Comparison of ENCODE assay signal across 19 mouse cellular contexts in the genomic region with DNA sequence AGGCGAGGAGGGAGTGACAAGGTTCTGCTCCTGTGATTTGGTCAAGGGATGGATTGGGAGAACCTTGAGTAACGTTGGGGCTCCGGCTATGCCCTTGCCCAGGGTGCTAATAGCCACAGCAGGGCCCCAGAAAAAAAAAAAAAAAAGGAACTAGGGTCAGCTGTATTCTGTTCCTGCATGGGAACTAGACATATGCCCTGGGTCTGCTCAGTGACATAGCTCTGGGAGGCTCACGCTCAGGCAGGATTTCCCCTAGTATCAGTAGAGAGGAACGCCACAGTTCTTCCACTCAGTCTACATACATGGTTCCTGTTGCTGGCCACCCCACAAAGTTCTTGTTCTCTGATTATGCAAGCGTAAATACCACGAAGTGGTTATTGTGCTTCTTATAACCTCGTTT.
A peak's percentile ranks its signal among the peaks of the same experiment; 100 is the strongest.
DNase-seq lines count a peak whose midpoint lies in the region; ATAC-seq and TF ChIP-seq lines count a peak whose summit lies in the region.
"Had no signal": no experiment of that assay in that cellular context is flagged by ENCODE, and none has a peak within 500 bp of the region (broad histone marks: within the 10 kb centered on the region; RNA-seq: fewer than 3 reads in every experiment).

No protein-coding gene starts in this region.

- H3K9ac ChIP-seq in liver, embryonic 12.5 days: no peak overlapping the region
- H3K9ac ChIP-seq in liver, postnatal 0 days (replicated peaks): no peak overlapping the region
- H3K9ac ChIP-seq: hindbrain, embryonic 13.5 days; kidney, embryonic 15.5 days; lung, embryonic 15.5 days; midbrain, embryonic 12.5 days had no signal

- H3K4me2 ChIP-seq in liver, embryonic 12.5 days: no peak overlapping the region
- H3K4me2 ChIP-seq in liver, postnatal 0 days (ENCODE audit: low read depth, low read length): no peak overlapping the region
- H3K4me2 ChIP-seq: heart, embryonic 11.5 days; hindbrain, embryonic 13.5 days; kidney, embryonic 15.5 days; lung, embryonic 15.5 days; midbrain, embryonic 12.5 days had no signal

- no peak for TF ChIP-seq CTCF in liver, postnatal 0 days (IDR thresholded peaks at IDR 0.05; ENCODE audit: low read depth)

- no peak overlapping the region for H3K4me3 ChIP-seq in liver, embryonic 12.5 days
- H3K4me3 ChIP-seq in liver, postnatal 0 days (ENCODE audit: low read depth, low read length): no peak overlapping the region
- H3K4me3 ChIP-seq: hindbrain, embryonic 13.5 days; kidney, embryonic 15.5 days; lung, embryonic 15.5 days; midbrain, embryonic 12.5 days had no signal

- no peak overlapping the region for H3K27ac ChIP-seq in liver, embryonic 12.5 days
- H3K27ac ChIP-seq in liver, postnatal 0 days (ENCODE audit: low read depth): no peak overlapping the region
- H3K27ac ChIP-seq: hindbrain, embryonic 13.5 days; kidney, embryonic 15.5 days; lung, embryonic 15.5 days; midbrain, embryonic 12.5 days had no signal

- no peaks in the 10 kb centered on the region for H3K9me3 ChIP-seq in liver, embryonic 12.5 days (replicated peaks)
- no peaks in the 10 kb centered on the region for H3K9me3 ChIP-seq in liver, postnatal 0 days (ENCODE audit: low read length)
- H3K9me3 ChIP-seq: hindbrain, embryonic 13.5 days; kidney, embryonic 15.5 days; lung, embryonic 15.5 days; midbrain, embryonic 12.5 days had no signal

- WGBS in liver, embryonic 12.5 days (ENCODE audit: insufficient replicate concordance): 39% methylated on average over 8 of the region's 8 CpGs
- 36% methylated on average over 8 of the region's 8 CpGs for WGBS in liver, postnatal 0 days (ENCODE audit: insufficient replicate concordance)

- no peak for TF ChIP-seq EP300 in liver, postnatal 0 days (IDR thresholded peaks at IDR 0.05; ENCODE audit: low read depth)

- no peaks in the 10 kb centered on the region for H3K36me3 ChIP-seq in liver, embryonic 12.5 days
- no peaks in the 10 kb centered on the region for H3K36me3 ChIP-seq in liver, postnatal 0 days (replicated peaks; ENCODE audit: insufficient read depth, low read length)
- no peaks in the 10 kb centered on the region for H3K36me3 ChIP-seq in splenic B cell, adult 2 months (ENCODE audit: control insufficient read depth, insufficient read depth, low read length, poor library complexity, severe bottlenecking)
- H3K36me3 ChIP-seq: hindbrain, embryonic 13.5 days; kidney, embryonic 15.5 days; lung, embryonic 15.5 days; midbrain, embryonic 12.5 days had no signal

- DNase-seq in liver: peak; percentile 7
- peak; percentile 48 to 51 for DNase-seq in spleen, postnatal 36 days (ENCODE audit: low spot score in 2 of 2)
- DNase-seq in spleen, postnatal 10 days (ENCODE audit: low spot score in 2 of 2): no peak
- DNase-seq in liver, postnatal 0 days: no peak
- DNase-seq in splenic B cell, adult 2 months (ENCODE audit: low read depth, low spot score): peak; percentile 63
- no peak for DNase-seq in adrenal gland, adult 18-20 months (ENCODE audit: low spot score in 2 of 2)
- DNase-seq in frontal cortex, postnatal 10 days (ENCODE audit: low spot score in 2 of 2): no peak
- DNase-seq: cerebellum, adult 9-10 months; heart, postnatal 10 days; kidney, postnatal 4 days; right cerebral cortex, postnatal 25 days; thymus, postnatal 14 days had no signal

- H3K4me1 ChIP-seq in liver, embryonic 12.5 days: no peaks in the 10 kb centered on the region
- H3K4me1 ChIP-seq in liver, postnatal 0 days (ENCODE audit: insufficient read depth): no peaks in the 10 kb centered on the region
- H3K4me1 ChIP-seq: hindbrain, embryonic 13.5 days; kidney, embryonic 15.5 days; lung, embryonic 15.5 days; midbrain, embryonic 12.5 days had no signal

- no peaks in the 10 kb centered on the region for H3K27me3 ChIP-seq in liver, embryonic 12.5 days (replicated peaks)
- H3K27me3 ChIP-seq in liver, postnatal 0 days (ENCODE audit: insufficient read depth, low read length): no peaks in the 10 kb centered on the region
- no peaks in the 10 kb centered on the region for H3K27me3 ChIP-seq in splenic B cell, adult 2 months (ENCODE audit: control insufficient read depth, insufficient read depth, low read length, poor library complexity, severe bottlenecking)
- H3K27me3 ChIP-seq: hindbrain, embryonic 13.5 days; kidney, embryonic 15.5 days; lung, embryonic 15.5 days; midbrain, embryonic 12.5 days had no signal

- ATAC-seq in liver, embryonic 12.5 days: no peak; the same call in 1 of the 2 replicates
- peak; percentile 33; the same call in 1 of the 2 replicates for ATAC-seq in liver, postnatal 0 days
- ATAC-seq: forebrain, embryonic 16.5 days had no signal

Comparison
In these comparisons a context has a peak if more than half of its experiments do, and no peak if none do; other contexts are left out.
1. DNase-seq: peak in liver (single experiment), spleen, postnatal 36 days (2 of 2) and splenic B cell, adult 2 months (single experiment); none in spleen, postnatal 10 days (0 of 2), liver, postnatal 0 days (single experiment), adrenal gland, adult 18-20 months (0 of 2) and frontal cortex, postnatal 10 days (0 of 2).